Comparison of ENCODE assay signal across 9 mouse cellular contexts in the genomic region with DNA sequence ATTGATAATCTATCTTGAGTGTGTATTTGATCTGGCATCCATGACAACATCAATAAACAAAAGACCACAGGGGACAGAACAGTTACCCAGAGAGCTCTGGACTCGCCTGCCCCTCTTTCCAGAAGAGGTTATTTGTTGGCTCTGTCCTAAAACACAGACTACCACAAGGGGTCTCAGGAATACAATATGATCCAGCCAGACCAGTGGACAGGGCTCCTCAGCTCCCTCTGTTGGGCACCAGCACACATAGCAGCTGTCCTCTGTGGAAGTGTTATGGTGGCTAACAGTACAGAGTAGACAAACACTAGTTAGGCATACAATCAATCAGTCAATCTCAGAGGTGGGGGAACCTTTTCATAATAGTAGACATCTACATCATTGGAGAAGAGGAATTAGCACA. TPM values are rescaled to one million over a fixed set of nuclear protein-coding genes. Genes with fewer than 3 reads are reported as not detected.
DNase-seq lines count a peak whose midpoint lies in the region; ATAC-seq lines count a peak whose summit lies in the region.
"Had no signal": no experiment of that assay in that cellular context is flagged by ENCODE, and none has a peak within 500 bp of the region (broad histone marks: within the 10 kb centered on the region; RNA-seq: fewer than 3 reads in every experiment).

No protein-coding gene starts in this region.

- H3K4me2 ChIP-seq in forebrain, embryonic 13.5 days, result no peak overlapping the region
- H3K4me2 ChIP-seq: limb, embryonic 12.5 days had no signal

- ATAC-seq in activated CD4-positive, CD25-positive, alpha-beta regulatory T cell, adult 4 months, result peak; percentile 68
- ATAC-seq in forebrain, embryonic 13.5 days, result 0 out of 2 replicates have a peak, but pooled peaks have one; percentile 19

- no peaks in the 10 kb centered on the region for H3K79me2 ChIP-seq in macrophage (ENCODE audit: inconsistent target)

- H3K36me3 ChIP-seq in forebrain, embryonic 13.5 days (ENCODE audit: poor library complexity, severe bottlenecking), result no peaks in the 10 kb centered on the region
- H3K36me3 ChIP-seq in macrophage (ENCODE audit: inconsistent target), result no peaks in the 10 kb centered on the region
- H3K36me3 ChIP-seq: limb, embryonic 12.5 days had no signal

- no peak overlapping the region for H3K9ac ChIP-seq in forebrain, embryonic 13.5 days
- H3K9ac ChIP-seq: limb, embryonic 12.5 days had no signal

- peak; percentile 12 for DNase-seq in cerebellum, adult 9-11 months
- DNase-seq in cerebellum, adult 11 months, result no peak
- peak; percentile 3 for DNase-seq in 3134 (ENCODE audit: extremely low read depth, insufficient read length, low spot score)
- DNase-seq in kidney, adult 9 months, result peak; percentile 79
- DNase-seq in thymus, postnatal 25 days, result peak; percentile 61

- H3K27ac ChIP-seq in forebrain, embryonic 13.5 days, result no peak overlapping the region
- H3K27ac ChIP-seq in macrophage, result 0 out of 2 replicates have a peak overlapping the region, but pooled peaks have one; percentile 24
- H3K27ac ChIP-seq: limb, embryonic 12.5 days had no signal

- WGBS in forebrain, embryonic 13.5 days, result 24% methylated on average over 1 of the region's 1 CpGs
- 36% methylated on average over 1 of the region's 1 CpGs for WGBS in macrophage (ENCODE audit: missing documents)

- no peaks in the 10 kb centered on the region for H3K9me3 ChIP-seq in forebrain, embryonic 13.5 days (replicated peaks)
- H3K9me3 ChIP-seq: limb, embryonic 12.5 days had no signal

- no peaks in the 10 kb centered on the region for H3K4me1 ChIP-seq in forebrain, embryonic 13.5 days

- no peaks in the 10 kb centered on the region for H3K27me3 ChIP-seq in forebrain, embryonic 13.5 days
- H3K27me3 ChIP-seq: limb, embryonic 12.5 days had no signal

- H3K4me3 ChIP-seq in forebrain, embryonic 13.5 days, result no peak overlapping the region
- H3K4me3 ChIP-seq in macrophage (ENCODE audit: inconsistent target), result no peak overlapping the region
- H3K4me3 ChIP-seq: limb, embryonic 12.5 days had no signal

RNA-seq across cellular contexts. Expression of a gene that starts 12.1 kb away (rescaled TPM):
- 10 to 100 TPM; 28.1 to 32.9 TPM for polyA plus RNA-seq in activated CD4-positive, CD25-positive, alpha-beta regulatory T cell, adult 4 months (2017; shearing (Covaris generic))
- polyA plus RNA-seq in forebrain, embryonic 13.5 days (2015; fragmentation: Nextera tagmentation; extraction: Ambion mirVana), result 7.7 and 8.7 TPM in 2 replicates
- 100 to 1,000 TPM; 108 to 197 (median 141) TPM for total RNA-seq in macrophage (2018; cell fraction: chromatin; rRNA removed)
- 10 to 100 TPM; 21.4 to 49.6 (median 36.0) TPM for total RNA-seq in macrophage (2018; cell fraction: cytosol; rRNA removed)
- 100 to 1,000 TPM in 15 of 26 experiments, 10 to 100 TPM in 11; 58.4 to 174 (median 115) TPM for total RNA-seq in macrophage (2018; cell fraction: nucleus; rRNA removed)
- polyA plus RNA-seq in macrophage (2018), result 8.4 to 12.2 TPM (median 10.8 TPM) in 3 replicates
